Mouse (Mus musculus): ENCODE data around the gene Ank2. TPM values are rescaled to one million over a fixed set of nuclear protein-coding genes. Genes with fewer than 3 reads are reported as not detected.
A peak's percentile ranks its signal among the peaks of the same experiment; 100 is the strongest.
"Not testable (repeated sequence)": the region's sequence is repeated elsewhere in the genome, so short reads cannot be mapped to it uniquely, and the experiment has no call there.

Ank2 gene
- total RNA-seq, 1 experiment from 2014 or later: 57.0 TPM

GRCm38 (mm10) chr3:127408684-127409550 is 90.2 kb downstream of the Ank2 start:
- DNase-seq: peak; percentile 49

GRCm38 (mm10) chr3:127407868-127408574 is 91.1 kb downstream of the Ank2 start:
- no peak for DNase-seq

- no peak for DNase-seq
Observed at GRCm38 (mm10) chr3:127406883-127407282, 92.3 kb downstream of the Ank2 start.

GRCm38 (mm10) chr3:127404371-127404770 is 94.8 kb downstream of the Ank2 start:
- no peak for DNase-seq

- no peak for DNase-seq
Observed at GRCm38 (mm10) chr3:127400976-127401375, 98.2 kb downstream of the Ank2 start.

GRCm38 (mm10) chr3:127400468-127400867 is 98.7 kb downstream of the Ank2 start:
- not testable (repeated sequence) for DNase-seq

GRCm38 (mm10) chr3:127397774-127398173 is 101.4 kb downstream of the Ank2 start:
- no peak for DNase-seq

GRCm38 (mm10) chr3:127395202-127395601 is 103.9 kb downstream of the Ank2 start:
- no peak for DNase-seq

- no peak for DNase-seq
Observed at GRCm38 (mm10) chr3:127387016-127387517, 112.1 kb downstream of the Ank2 start.

GRCm38 (mm10) chr3:127383231-127383630 is 115.9 kb downstream of the Ank2 start:
- DNase-seq: no peak

GRCm38 (mm10) chr3:127376901-127377460 is 122.2 kb downstream of the Ank2 start:
- DNase-seq: no peak

GRCm38 (mm10) chr3:127375956-127376660 is 123.0 kb downstream of the Ank2 start:
- peak; percentile 15 for DNase-seq

GRCm38 (mm10) chr3:127374190-127374710 is 124.9 kb downstream of the Ank2 start:
- no peak for DNase-seq

GRCm38 (mm10) chr3:127371774-127372173 is 127.4 kb downstream of the Ank2 start:
- no peak for DNase-seq

GRCm38 (mm10) chr3:127369529-127369928 is 129.6 kb downstream of the Ank2 start:
- no peak for DNase-seq

GRCm38 (mm10) chr3:127367450-127367849 is 131.7 kb downstream of the Ank2 start:
- no peak for DNase-seq

- no peak for DNase-seq
Observed at GRCm38 (mm10) chr3:127363512-127363911, 135.6 kb downstream of the Ank2 start.

- no peak for DNase-seq
Observed at GRCm38 (mm10) chr3:127362611-127363393, 136.3 kb downstream of the Ank2 start.

GRCm38 (mm10) chr3:127361846-127362245 is 137.3 kb downstream of the Ank2 start:
- no peak for DNase-seq

- DNase-seq: no peak
Observed at GRCm38 (mm10) chr3:127361384-127361783, 137.8 kb downstream of the Ank2 start.

- DNase-seq: no peak
Observed at GRCm38 (mm10) chr3:127355252-127355651, 143.9 kb downstream of the Ank2 start.
